Mouse (Mus musculus) embryonic fibroblast, embryonic 13.5 days (primary cell): ENCODE measurements at regions not wholly inside any gene's neighbourhood (a gene's known extent, or its start where the extent isn't known, plus 50 kb on each side); places are given as distances from the start of the nearest gene placed in this dataset.

Experiments used
- CTCF ChIP-seq: IDR thresholded peaks from 2 replicates; pipeline ENCODE4 v1.5.1; 2011; ENCODE audit warnings: mild to moderate bottlenecking, control low read depth, low read length, moderate library complexity, borderline replicate concordance; ENCODE audit not compliant: insufficient read depth
- POLR2A ChIP-seq: IDR thresholded peaks from 2 replicates; pipeline ENCODE4 v1.6.1; 2011; ENCODE audit warnings: low read depth, mild to moderate bottlenecking, control low read depth, low read length, moderate library complexity

DNA sequence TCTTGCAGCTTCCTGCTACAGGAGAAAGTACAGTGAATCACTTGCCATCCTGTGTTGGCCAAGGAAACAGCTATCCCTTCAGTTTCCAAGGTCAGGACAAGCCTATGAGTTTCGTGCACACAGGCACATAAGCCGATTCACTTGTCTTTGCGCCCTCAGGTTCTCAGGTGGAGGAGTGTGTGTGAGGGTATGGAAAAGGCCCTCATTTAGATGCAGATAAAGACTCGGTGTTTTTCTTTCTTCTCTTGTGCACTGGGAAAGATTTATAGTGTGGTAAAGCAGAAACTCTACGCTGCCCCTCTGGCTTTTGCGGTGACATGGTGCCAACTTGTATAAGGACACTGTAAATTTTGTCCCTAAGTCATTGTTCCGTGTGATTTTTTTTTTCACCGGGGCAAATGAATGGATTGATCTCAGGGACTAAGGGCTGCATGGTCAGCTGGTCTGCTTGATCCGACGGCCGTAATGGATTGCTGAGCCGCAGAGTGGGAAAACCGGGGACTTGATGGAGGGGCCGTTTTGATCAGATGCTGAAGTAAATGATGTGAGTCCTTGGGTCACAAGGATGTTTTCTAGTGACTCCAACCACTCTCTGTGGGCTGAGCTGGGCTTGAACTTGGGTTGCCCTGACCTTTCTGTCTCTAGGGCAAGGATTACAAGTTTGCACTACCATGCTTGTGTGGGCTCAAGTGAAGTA, 65.4 kb upstream of the Prickle1 start:
- TF ChIP-seq POLR2A (no peak), CTCF (no peak)
